Mouse (Mus musculus) embryonic facial prominence, embryonic 14.5 days (tissue): ENCODE measurements around the gene Gm20388. TPM values are rescaled to one million over a fixed set of nuclear protein-coding genes. Genes with fewer than 3 reads are reported as not detected.

Source experiments
- ATAC-seq: fragments of 200-750 bp; cut with Nextera tagmentation; 2 replicates; pipeline ENCODE4 v1.8.0; 2017; ENCODE audit warnings: low read depth, moderate number of reproducible peaks, moderate TSS enrichment
- DNase-seq: peaks from one replicate; pipeline ENCODE4 v3.0.0-alpha.2; 2015; ENCODE audit warnings: low spot score
- H3K27ac ChIP-seq: fragments of 300-500 bp; sonication (generic); replicated peaks from 2 replicates; pipeline ENCODE4 v1.5.1; 2014; ENCODE audit warnings: low read depth, mild to moderate bottlenecking, low read length, moderate library complexity
- H3K27me3 ChIP-seq: fragments of 300-500 bp; sonication (generic); replicated peaks from 2 replicates; pipeline ENCODE4 v1.6.1; 2014; ENCODE audit warnings: low read length; ENCODE audit not compliant: control insufficient read depth, insufficient read depth
- H3K36me3 ChIP-seq: fragments of 300-500 bp; sonication (generic); 2 replicates; pipeline ENCODE4 v1.6.1; 2014; ENCODE audit warnings: low read length, mixed read lengths; ENCODE audit not compliant: control insufficient read depth, insufficient read depth
- H3K4me1 ChIP-seq: fragments of 300-500 bp; sonication (generic); 2 replicates; pipeline ENCODE4 v1.6.1; 2014; ENCODE audit warnings: antibody characterized with exemption, low read length; ENCODE audit not compliant: control insufficient read depth, insufficient read depth
- H3K4me2 ChIP-seq: fragments of 300-500 bp; sonication (generic); 2 replicates; pipeline ENCODE4 v1.6.1; 2014; ENCODE audit warnings: low read depth, mild to moderate bottlenecking, low read length, moderate library complexity, mixed read lengths
- H3K4me3 ChIP-seq: fragments of 300-500 bp; sonication (generic); 2 replicates; pipeline ENCODE4 v1.5.1; 2014; ENCODE audit warnings: low read depth, mild to moderate bottlenecking, low read length
- H3K9ac ChIP-seq: fragments of 300-500 bp; sonication (generic); 2 replicates; pipeline ENCODE4 v1.6.1; 2014; ENCODE audit warnings: low read depth, mild to moderate bottlenecking, low read length, moderate library complexity, mixed read lengths
- H3K9me3 ChIP-seq: fragments of 300-500 bp; sonication (generic); 2 replicates; pipeline ENCODE4 v1.6.1; 2016; ENCODE audit warnings: low read length; ENCODE audit not compliant: control insufficient read depth
- WGBS: fragments of 180-500 bp; shearing (Covaris S2); extraction: QIAGEN DNeasy Blood & Tissue Kit; methylation state at CpG from one replicate; pipeline ENCODE4 v1.1.7; 2014; 5-methylcytosine and 5-hydroxymethylcytosine counted together
- polyA plus RNA-seq: library from polyadenylated mRNA; unstranded; fragments of >200 nt; fragmentation: Nextera tagmentation; extraction: Ambion mirVana; gene quantifications from 2 replicates; pipeline ENCODE4 v1.2.1, GENCODE M21; 2014

The Gm20388 gene
- polyA plus RNA-seq, 1 experiment from 2014 or later, result not detected

DNA sequence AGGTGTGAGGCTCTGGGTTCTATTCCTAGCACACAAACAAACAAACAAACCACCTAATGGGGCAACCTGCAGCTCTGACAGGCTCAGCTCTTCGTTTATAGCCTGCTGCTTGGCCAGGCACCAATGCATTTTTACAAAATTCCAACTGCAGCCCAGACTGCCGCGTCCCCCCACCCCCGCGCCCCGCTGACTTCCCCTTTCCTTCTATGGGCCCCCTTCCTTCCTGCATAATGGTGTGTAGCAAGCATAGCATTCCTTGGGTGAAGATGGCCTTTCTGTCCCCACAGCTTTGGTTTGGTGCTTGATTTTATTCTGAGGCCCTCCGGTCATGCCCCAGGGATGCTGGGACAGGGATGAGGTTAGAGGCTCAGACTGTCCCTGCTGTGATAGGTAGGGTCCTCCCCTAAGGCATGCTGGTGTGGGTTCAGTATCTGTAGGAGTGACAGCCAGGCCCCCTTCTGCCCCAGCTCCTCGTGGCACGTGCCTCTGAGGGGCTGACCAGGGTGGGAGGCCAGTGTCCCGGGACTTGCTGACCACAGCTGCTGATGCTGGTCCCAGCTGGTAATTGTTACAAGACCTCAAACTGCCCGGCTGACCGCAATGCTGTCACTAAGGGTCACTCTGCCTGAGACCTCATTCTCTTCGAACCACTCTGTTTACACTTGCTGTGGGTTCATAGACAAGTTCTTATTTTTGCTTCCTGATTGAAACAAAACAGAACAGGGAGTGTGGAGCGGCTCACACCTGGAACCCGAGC lies 103.8 kb downstream of the Gm20388 start:
- Histone ChIP-seq H3K27ac (no peak overlapping the region; the same call in 1 of the 2 replicates), H3K9me3 (no peaks in the 10 kb centered on the region), H3K4me1 (peaks cover 7% of the 10 kb centered on the region; the same call in 1 of the 2 replicates), H3K36me3 (no peaks in the 10 kb centered on the region), H3K4me2 (no peak overlapping the region), H3K9ac (no peak overlapping the region), H3K27me3 (no peaks in the 10 kb centered on the region), H3K4me3 (no peak overlapping the region)
- no peak for ATAC-seq
- 45% methylated on average over 15 of the region's 15 CpGs for WGBS
- no peak for DNase-seq

DNA sequence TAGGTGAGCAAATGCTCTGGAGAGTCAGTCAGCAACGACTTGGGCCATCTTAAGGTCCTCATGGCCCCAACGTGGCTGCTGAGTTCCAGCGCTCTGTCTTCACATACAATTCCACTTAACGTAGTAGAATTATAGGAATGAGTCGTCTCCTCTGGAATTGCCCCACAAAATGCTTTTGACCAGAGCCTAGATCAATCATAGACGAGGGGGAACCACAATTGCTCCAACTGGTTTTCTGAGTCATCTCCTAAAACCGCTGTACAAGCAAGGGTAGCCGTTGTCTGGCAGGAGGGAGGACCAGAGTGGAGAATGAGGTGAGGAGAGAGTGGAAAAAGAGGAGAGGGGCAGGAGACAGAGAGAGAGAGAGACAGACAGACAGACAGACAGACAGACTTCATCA lies 105.3 kb downstream of the Gm20388 start:
- DNase-seq (no peak), ATAC-seq (no peak)
- Histone ChIP-seq H3K27ac (no peak overlapping the region), H3K36me3 (no peaks in the 10 kb centered on the region), H3K27me3 (no peaks in the 10 kb centered on the region), H3K4me1 (peaks cover 7% of the 10 kb centered on the region; the same call in 1 of the 2 replicates), H3K9ac (no peak overlapping the region), H3K9me3 (no peaks in the 10 kb centered on the region), H3K4me2 (no peak overlapping the region), H3K4me3 (no peak overlapping the region)
- WGBS, result 83% methylated on average over 8 of the region's 8 CpGs

- H3K27me3 ChIP-seq, result no peaks in the 10 kb centered on the region
- peaks cover 7% of the 10 kb centered on the region; the same call in 1 of the 2 replicates for H3K4me1 ChIP-seq
- DNase-seq (no peak), ATAC-seq (no peak)
- H3K4me2 ChIP-seq, result no peak overlapping the region
- no peak overlapping the region for H3K9ac ChIP-seq
- no peak overlapping the region for H3K27ac ChIP-seq
- H3K36me3 ChIP-seq, result no peaks in the 10 kb centered on the region
- 81% methylated on average over 7 of the region's 7 CpGs for WGBS
- no peaks in the 10 kb centered on the region for H3K9me3 ChIP-seq
- no peak overlapping the region for H3K4me3 ChIP-seq
These were observed 105.8 kb downstream of the Gm20388 start for GRCm38 (mm10) chr8:120016424-120016823.

DNA sequence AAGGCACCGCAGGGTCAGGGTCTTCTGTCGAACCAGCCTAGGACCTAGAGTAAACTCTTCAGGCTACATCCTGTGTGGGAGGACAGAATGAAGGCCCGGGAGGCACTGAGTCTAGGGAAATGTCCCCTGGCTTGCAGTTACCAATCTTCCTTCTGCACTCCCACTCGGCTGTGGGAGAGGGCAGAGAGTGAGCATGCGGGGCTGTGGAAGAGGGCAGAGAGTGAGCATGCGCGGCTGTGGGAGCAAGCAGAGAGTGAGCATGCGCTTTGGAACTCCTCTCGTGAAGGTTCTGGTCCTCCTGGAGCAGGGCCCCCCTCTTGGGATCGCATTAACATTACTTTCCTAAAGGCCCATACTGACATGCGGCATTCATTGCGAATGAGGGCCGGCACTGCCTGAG lies 106.7 kb downstream of the Gm20388 start:
- Histone ChIP-seq H3K27me3 (no peaks in the 10 kb centered on the region), H3K27ac (no peak overlapping the region), H3K36me3 (no peaks in the 10 kb centered on the region), H3K4me1 (peaks cover 7% of the 10 kb centered on the region; the same call in 1 of the 2 replicates), H3K4me3 (no peak overlapping the region), H3K9ac (no peak overlapping the region), H3K4me2 (no peak overlapping the region), H3K9me3 (no peaks in the 10 kb centered on the region)
- ATAC-seq (no peak), DNase-seq (no peak)
- 88% methylated on average over 13 of the region's 13 CpGs for WGBS

- 94% methylated on average over 6 of the region's 6 CpGs for WGBS
- H3K27ac ChIP-seq, result no peak overlapping the region
- no peaks in the 10 kb centered on the region for H3K9me3 ChIP-seq
- no peak overlapping the region for H3K4me3 ChIP-seq
- DNase-seq (no peak), ATAC-seq (no peak)
- peaks cover 7% of the 10 kb centered on the region; the same call in 1 of the 2 replicates for H3K4me1 ChIP-seq
- no peak overlapping the region for H3K4me2 ChIP-seq
- no peak overlapping the region for H3K9ac ChIP-seq
- H3K27me3 ChIP-seq, result no peaks in the 10 kb centered on the region
- H3K36me3 ChIP-seq, result no peaks in the 10 kb centered on the region
These were observed 107.1 kb downstream of the Gm20388 start for GRCm38 (mm10) chr8:120017786-120018185.

DNA sequence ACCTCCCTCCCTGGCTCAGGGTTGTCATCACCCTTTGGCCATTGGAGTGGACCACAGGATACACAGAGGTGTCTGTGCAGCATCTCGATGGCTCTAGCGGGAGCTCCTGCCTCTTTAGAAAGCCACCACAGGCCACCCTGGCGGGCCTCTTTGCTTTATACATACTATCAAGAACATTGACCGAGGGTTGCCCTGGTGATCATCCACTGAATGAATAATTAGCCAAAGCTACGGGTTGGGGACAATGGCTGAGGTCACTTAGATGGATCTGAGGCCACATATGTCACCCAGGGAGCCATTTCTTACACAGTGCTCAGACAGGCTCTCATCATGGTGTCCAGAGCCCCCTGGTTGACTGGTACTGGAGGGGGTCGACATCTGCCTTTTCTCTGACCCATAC lies 107.7 kb downstream of the Gm20388 start:
- Histone ChIP-seq H3K4me3 (no peak overlapping the region), H3K4me2 (no peak overlapping the region), H3K4me1 (peaks cover 7% of the 10 kb centered on the region; the same call in 1 of the 2 replicates), H3K27me3 (no peaks in the 10 kb centered on the region), H3K36me3 (no peaks in the 10 kb centered on the region), H3K9ac (no peak overlapping the region), H3K27ac (no peak overlapping the region), H3K9me3 (no peaks in the 10 kb centered on the region)
- DNase-seq (no peak), ATAC-seq (no peak)
- WGBS, result 88% methylated on average over 6 of the region's 6 CpGs

DNA sequence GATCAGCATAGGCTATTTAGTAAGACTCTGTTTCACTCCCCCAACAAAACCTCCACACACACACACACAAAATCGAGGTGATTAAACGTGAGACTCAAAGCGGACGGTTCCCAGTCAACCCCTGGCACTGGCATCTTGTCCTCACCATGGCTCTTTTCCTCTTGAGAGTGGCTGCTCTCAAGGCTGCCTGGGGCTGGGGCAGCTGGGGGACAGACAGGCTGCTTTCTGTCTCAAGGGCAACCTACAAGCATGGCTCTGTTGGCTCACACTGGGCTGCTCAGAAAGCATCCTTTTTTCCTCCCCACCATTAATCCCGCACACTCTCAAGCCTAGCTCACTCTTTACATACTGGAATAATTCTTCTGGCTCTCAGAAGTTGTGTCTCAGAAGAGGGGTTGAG lies 108.7 kb downstream of the Gm20388 start:
- Histone ChIP-seq H3K36me3 (no peaks in the 10 kb centered on the region), H3K9me3 (no peaks in the 10 kb centered on the region), H3K4me3 (no peak overlapping the region), H3K27me3 (no peaks in the 10 kb centered on the region), H3K9ac (no peak overlapping the region), H3K27ac (no peak overlapping the region), H3K4me2 (no peak overlapping the region), H3K4me1 (peaks cover 6% of the 10 kb centered on the region; the same call in 1 of the 2 replicates)
- WGBS, result 87% methylated on average over 5 of the region's 5 CpGs
- ATAC-seq (no peak), DNase-seq (no peak)

GRCm38 (mm10) chr8:120020298-120020697 lies 109.7 kb downstream of the Gm20388 start:
- no peaks in the 10 kb centered on the region for H3K36me3 ChIP-seq
- H3K4me1 ChIP-seq, result no peaks in the 10 kb centered on the region
- WGBS, result 65% methylated on average over 7 of the region's 7 CpGs
- H3K4me3 ChIP-seq, result no peak overlapping the region
- H3K27ac ChIP-seq, result no peak overlapping the region
- DNase-seq, result no peak
- H3K27me3 ChIP-seq, result no peaks in the 10 kb centered on the region
- no peak overlapping the region for H3K4me2 ChIP-seq
- no peak for ATAC-seq
- no peak overlapping the region for H3K9ac ChIP-seq
- H3K9me3 ChIP-seq, result no peaks in the 10 kb centered on the region

DNA sequence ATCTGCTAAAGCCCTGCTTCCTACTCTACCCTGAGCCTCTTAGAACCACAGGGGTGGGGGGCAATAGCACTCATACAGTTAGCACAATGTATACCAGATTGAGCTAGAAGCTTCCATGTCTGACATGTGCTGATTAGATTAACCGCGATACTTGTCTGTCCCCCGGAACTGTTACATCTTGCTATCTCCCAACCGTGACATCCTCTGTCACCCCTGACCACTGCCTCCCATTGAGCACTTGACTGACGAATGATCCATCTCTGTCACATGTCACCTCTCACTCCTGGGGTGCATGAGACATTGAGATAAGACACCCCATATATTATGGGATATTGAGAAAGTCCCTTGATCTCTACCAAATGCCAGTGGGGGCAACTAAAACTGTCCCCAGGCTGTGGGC lies 115.6 kb downstream of the Gm20388 start:
- Histone ChIP-seq H3K4me2 (no peak overlapping the region), H3K27ac (no peak overlapping the region), H3K4me3 (no peak overlapping the region), H3K9me3 (no peaks in the 10 kb centered on the region), H3K36me3 (no peaks in the 10 kb centered on the region), H3K4me1 (no peaks in the 10 kb centered on the region), H3K27me3 (no peaks in the 10 kb centered on the region), H3K9ac (no peak overlapping the region)
- 91% methylated on average over 5 of the region's 5 CpGs for WGBS
- no peak for ATAC-seq
- DNase-seq, result no peak
